Mouse (Mus musculus) midbrain, embryonic 13.5 days (tissue): Measurements from ENCODE around the gene Hmgcs2. TPM values are rescaled to one million over a fixed set of nuclear protein-coding genes. Genes with fewer than 3 reads are reported as not detected.

ENCODE experiments used
- ATAC-seq: fragments of 200-750 bp; cut with Nextera tagmentation; 2 replicates; pipeline ENCODE4 v1.8.0; 2017; ENCODE audit warnings: mild to moderate bottlenecking, moderate TSS enrichment, moderate library complexity
- H3K27ac ChIP-seq: fragments of 300-500 bp; sonication (generic); 2 replicates; pipeline ENCODE4 v1.5.1; 2015; ENCODE audit warnings: inconsistent platforms, mild to moderate bottlenecking, moderate library complexity
- H3K27me3 ChIP-seq: fragments of 300-500 bp; sonication (generic); 2 replicates; pipeline ENCODE4 v1.6.1; 2015; ENCODE audit warnings: mild to moderate bottlenecking, inconsistent platforms
- H3K36me3 ChIP-seq: fragments of 300-500 bp; sonication (generic); 2 replicates; pipeline ENCODE4 v1.6.1; 2015; ENCODE audit warnings: mild to moderate bottlenecking, inconsistent platforms
- H3K4me1 ChIP-seq: fragments of 300-500 bp; sonication (generic); replicated peaks from 2 replicates; pipeline ENCODE4 v1.6.1; 2015; ENCODE audit warnings: inconsistent platforms
- H3K4me2 ChIP-seq: fragments of 300-500 bp; sonication (generic); replicated peaks from 2 replicates; pipeline ENCODE4 v1.6.1; 2015; ENCODE audit warnings: moderate library complexity, mild to moderate bottlenecking, inconsistent platforms
- H3K4me3 ChIP-seq: fragments of 300-500 bp; sonication (generic); replicated peaks from 2 replicates; pipeline ENCODE4 v1.5.1; 2015; ENCODE audit warnings: mild to moderate bottlenecking, inconsistent platforms
- H3K9ac ChIP-seq: fragments of 300-500 bp; sonication (generic); replicated peaks from 2 replicates; pipeline ENCODE4 v1.6.1; 2015; ENCODE audit warnings: mild to moderate bottlenecking, inconsistent platforms
- H3K9me3 ChIP-seq: fragments of 300-500 bp; sonication (generic); 2 replicates; pipeline ENCODE4 v1.6.1; 2016; ENCODE audit warnings: mild to moderate bottlenecking, inconsistent platforms
- WGBS: fragments of 180-500 bp; shearing (Covaris S2); methylation state at CpG from one replicate; pipeline ENCODE4 v1.1.7; 2015; 5-methylcytosine and 5-hydroxymethylcytosine counted together
- polyA plus RNA-seq: library from polyadenylated mRNA; unstranded; fragments of >200 nt; fragmentation: Nextera tagmentation; extraction: Ambion mirVana; gene quantifications from 2 replicates; pipeline ENCODE4 v1.2.1, GENCODE M21; 2015

The Hmgcs2 gene
- polyA plus RNA-seq, 1 experiment from 2014 or later = 9.6 TPM

GRCm38 (mm10) chr3:98254059-98254458 is 26.2 kb upstream of the Hmgcs2 start:
- Histone ChIP-seq H3K36me3 (no peaks in the 10 kb centered on the region), H3K27ac (no peak overlapping the region), H3K27me3 (no peaks in the 10 kb centered on the region), H3K4me2 (no peak overlapping the region), H3K4me3 (no peak overlapping the region), H3K4me1 (no peaks in the 10 kb centered on the region), H3K9ac (no peak overlapping the region), H3K9me3 (0 out of 2 replicates have a peak, but pooled peaks cover 3% of the 10 kb centered on the region)
- ATAC-seq = no peak
- WGBS = 100% methylated on average over 2 of the region's 3 CpGs

- no peak for ATAC-seq
- WGBS = 92% methylated on average over 8 of the region's 8 CpGs
Measured at GRCm38 (mm10) chr3:98254656-98255583, 25.3 kb upstream of the Hmgcs2 start.

GRCm38 (mm10) chr3:98258723-98259122 is 21.5 kb upstream of the Hmgcs2 start:
- no peaks in the 10 kb centered on the region for H3K27me3 ChIP-seq
- no peak overlapping the region for H3K4me2 ChIP-seq
- no peaks in the 10 kb centered on the region for H3K36me3 ChIP-seq
- H3K9ac ChIP-seq = no peak overlapping the region
- 91% methylated on average over 4 of the region's 4 CpGs for WGBS
- H3K4me1 ChIP-seq = no peaks in the 10 kb centered on the region
- no peak overlapping the region for H3K27ac ChIP-seq
- H3K4me3 ChIP-seq = no peak overlapping the region
- no peaks in the 10 kb centered on the region for H3K9me3 ChIP-seq
- no peak for ATAC-seq

More at GRCm38 (mm10) chr3:98254656-98255583, 25.3 kb upstream of the Hmgcs2 start:
- H3K9me3 ChIP-seq = 0 out of 2 replicates have a peak, but pooled peaks cover 3% of the 10 kb centered on the region
- H3K4me1 ChIP-seq = no peaks in the 10 kb centered on the region
- H3K36me3 ChIP-seq = no peaks in the 10 kb centered on the region
- no peak overlapping the region for H3K4me2 ChIP-seq
- H3K4me3 ChIP-seq = no peak overlapping the region
- no peak overlapping the region for H3K27ac ChIP-seq
- no peak overlapping the region for H3K9ac ChIP-seq
- no peaks in the 10 kb centered on the region for H3K27me3 ChIP-seq

GRCm38 (mm10) chr3:98259271-98259751 is 20.9 kb upstream of the Hmgcs2 start:
- no peak overlapping the region for H3K9ac ChIP-seq
- H3K27ac ChIP-seq = no peak overlapping the region
- no peaks in the 10 kb centered on the region for H3K9me3 ChIP-seq
- no peak overlapping the region for H3K4me3 ChIP-seq
- 94% methylated on average over 5 of the region's 5 CpGs for WGBS
- H3K4me1 ChIP-seq = no peaks in the 10 kb centered on the region
- no peaks in the 10 kb centered on the region for H3K36me3 ChIP-seq
- ATAC-seq = no peak
- no peak overlapping the region for H3K4me2 ChIP-seq
- H3K27me3 ChIP-seq = no peaks in the 10 kb centered on the region

GRCm38 (mm10) chr3:98260534-98260933 is 19.7 kb upstream of the Hmgcs2 start:
- Histone ChIP-seq H3K4me2 (no peak overlapping the region), H3K4me3 (no peak overlapping the region), H3K9me3 (no peaks in the 10 kb centered on the region), H3K36me3 (no peaks in the 10 kb centered on the region), H3K9ac (no peak overlapping the region), H3K27me3 (no peaks in the 10 kb centered on the region), H3K27ac (no peak overlapping the region), H3K4me1 (no peaks in the 10 kb centered on the region)
- WGBS = 90% methylated on average over 3 of the region's 3 CpGs
- ATAC-seq = no peak

GRCm38 (mm10) chr3:98261415-98261814 is 18.8 kb upstream of the Hmgcs2 start:
- no peak for ATAC-seq
- Histone ChIP-seq H3K27me3 (no peaks in the 10 kb centered on the region), H3K4me3 (no peak overlapping the region), H3K36me3 (no peaks in the 10 kb centered on the region), H3K27ac (no peak overlapping the region), H3K9me3 (no peaks in the 10 kb centered on the region), H3K4me1 (no peaks in the 10 kb centered on the region), H3K9ac (no peak overlapping the region), H3K4me2 (no peak overlapping the region)
- WGBS = 95% methylated on average over 4 of the region's 4 CpGs

- H3K4me3 ChIP-seq = no peak overlapping the region
- H3K4me2 ChIP-seq = no peak overlapping the region
- no peaks in the 10 kb centered on the region for H3K9me3 ChIP-seq
- peaks cover 4% of the 10 kb centered on the region for H3K4me1 ChIP-seq
- no peaks in the 10 kb centered on the region for H3K27me3 ChIP-seq
- no peak overlapping the region for H3K27ac ChIP-seq
- WGBS = 95% methylated on average over 2 of the region's 2 CpGs
- H3K9ac ChIP-seq = no peak overlapping the region
- ATAC-seq = no peak
- no peaks in the 10 kb centered on the region for H3K36me3 ChIP-seq
Measured at GRCm38 (mm10) chr3:98262133-98262532, 18.1 kb upstream of the Hmgcs2 start.

- H3K4me1 ChIP-seq = peaks cover 11% of the 10 kb centered on the region
- H3K9ac ChIP-seq = no peak overlapping the region
- no peak overlapping the region for H3K4me3 ChIP-seq
- no peaks in the 10 kb centered on the region for H3K36me3 ChIP-seq
- no peaks in the 10 kb centered on the region for H3K27me3 ChIP-seq
- H3K9me3 ChIP-seq = no peaks in the 10 kb centered on the region
- H3K4me2 ChIP-seq = no peak overlapping the region
- ATAC-seq = peak; percentile 79; the same call in 1 of the 2 replicates
- WGBS = 7% methylated on average over 6 of the region's 6 CpGs
- H3K27ac ChIP-seq = 0 out of 2 replicates have a peak overlapping the region, but pooled peaks have one; percentile 7
Measured at GRCm38 (mm10) chr3:98267249-98267651, 13.0 kb upstream of the Hmgcs2 start.

- ATAC-seq = peak; percentile 58
- WGBS = 51% methylated on average over 11 of the region's 11 CpGs
- no peaks in the 10 kb centered on the region for H3K27me3 ChIP-seq
Measured at GRCm38 (mm10) chr3:98273623-98274398, 6.4 kb upstream of the Hmgcs2 start.

GRCm38 (mm10) chr3:98279682-98280081 is 553 bp upstream of the Hmgcs2 start:
- Histone ChIP-seq H3K4me3 (no peak overlapping the region), H3K27ac (no peak overlapping the region), H3K9me3 (no peaks in the 10 kb centered on the region), H3K4me2 (no peak overlapping the region), H3K4me1 (no peaks in the 10 kb centered on the region), H3K36me3 (no peaks in the 10 kb centered on the region), H3K9ac (no peak overlapping the region), H3K27me3 (no peaks in the 10 kb centered on the region)
- no peak for ATAC-seq
- 83% methylated on average over 4 of the region's 4 CpGs for WGBS

More at GRCm38 (mm10) chr3:98273623-98274398, 6.4 kb upstream of the Hmgcs2 start:
- H3K4me1 ChIP-seq = peaks cover 4% of the 10 kb centered on the region; the same call in 1 of the 2 replicates
- H3K36me3 ChIP-seq = no peaks in the 10 kb centered on the region
- H3K9ac ChIP-seq = no peak overlapping the region
- no peaks in the 10 kb centered on the region for H3K9me3 ChIP-seq
- H3K27ac ChIP-seq = no peak overlapping the region
- H3K4me2 ChIP-seq = no peak overlapping the region
- H3K4me3 ChIP-seq = no peak overlapping the region

GRCm38 (mm10) chr3:98280933-98281678 is 871 bp downstream of the Hmgcs2 start:
- no peak overlapping the region for H3K4me3 ChIP-seq
- WGBS = 45% methylated on average over 12 of the region's 12 CpGs
- H3K4me1 ChIP-seq = no peaks in the 10 kb centered on the region
- no peak overlapping the region for H3K9ac ChIP-seq
- ATAC-seq = peak; percentile 83
- no peak overlapping the region for H3K27ac ChIP-seq
- H3K4me2 ChIP-seq = no peak overlapping the region
- H3K27me3 ChIP-seq = no peaks in the 10 kb centered on the region
- no peaks in the 10 kb centered on the region for H3K36me3 ChIP-seq
- no peaks in the 10 kb centered on the region for H3K9me3 ChIP-seq
